Mouse (Mus musculus): ENCODE measurements around the gene Miox.

The Miox gene

GRCm38 (mm10) chr15:89316146-89316545, 18.1 kb upstream of the Miox start:
- DNase-seq, result peak; percentile 37

- DNase-seq, result no peak
Measured at GRCm38 (mm10) chr15:89321264-89321663, 12.9 kb upstream of the Miox start.

- DNase-seq, result peak; percentile 31
Measured at GRCm38 (mm10) chr15:89322670-89323522, 11.3 kb upstream of the Miox start, which contains the start of gene Adm2. Gene Adm2 (plus strand): TSS chr15:89322720.

GRCm38 (mm10) chr15:89323656-89324055, 10.5 kb upstream of the Miox start:
- no peak for DNase-seq

- DNase-seq, result peak; percentile 75
Measured at GRCm38 (mm10) chr15:89326441-89326840, 7.8 kb upstream of the Miox start.

GRCm38 (mm10) chr15:89334774-89335537, 758 bp downstream of the Miox start:
- peak; percentile 21 for DNase-seq

GRCm38 (mm10) chr15:89336422-89336821, 2.2 kb downstream of the Miox start:
- DNase-seq, result no peak

GRCm38 (mm10) chr15:89339696-89340095, 5.5 kb downstream of the Miox start:
- DNase-seq, result no peak

GRCm38 (mm10) chr15:89340136-89340535, 5.9 kb downstream of the Miox start:
- DNase-seq, result no peak

- no peak for DNase-seq
Measured at GRCm38 (mm10) chr15:89341678-89342077, 7.5 kb downstream of the Miox start.

- no peak for DNase-seq
Measured at GRCm38 (mm10) chr15:89343325-89343724, 9.1 kb downstream of the Miox start.

GRCm38 (mm10) chr15:89350447-89350846, 16.2 kb downstream of the Miox start:
- DNase-seq, result no peak

GRCm38 (mm10) chr15:89351302-89351701, 17.1 kb downstream of the Miox start:
- no peak for DNase-seq

GRCm38 (mm10) chr15:89352054-89352453, 17.9 kb downstream of the Miox start:
- no peak for DNase-seq

- DNase-seq, result no peak
Measured at GRCm38 (mm10) chr15:89352795-89353194, 18.6 kb downstream of the Miox start.

GRCm38 (mm10) chr15:89353837-89354236, 19.6 kb downstream of the Miox start:
- no peak for DNase-seq

- peak; percentile 22 for DNase-seq
Measured at GRCm38 (mm10) chr15:89354455-89354854, 20.3 kb downstream of the Miox start.

GRCm38 (mm10) chr15:89355241-89356187, 21.3 kb downstream of the Miox start, which contains the start of the genes Lmf2 and Ncaph2:
Gene Lmf2 (minus strand): TSS chr15:89355659.
Gene Ncaph2 (plus strand): TSS chr15:89355719.
- peak; percentile 98 for DNase-seq

GRCm38 (mm10) chr15:89356372-89356771, 22.2 kb downstream of the Miox start:
- peak; percentile 94 for DNase-seq

GRCm38 (mm10) chr15:89358784-89359183, 24.6 kb downstream of the Miox start:
- no peak for DNase-seq

GRCm38 (mm10) chr15:89363051-89363450, 28.9 kb downstream of the Miox start:
- DNase-seq, result no peak

- no peak for DNase-seq
Measured at GRCm38 (mm10) chr15:89365141-89365551, 30.9 kb downstream of the Miox start.

Data from kidney, postnatal 10 days (tissue).